Mouse (Mus musculus) left cerebral cortex, postnatal 14 days (tissue): ENCODE data around the gene Skint9. TPM values are rescaled to one million over a fixed set of nuclear protein-coding genes. Genes with fewer than 3 reads are reported as not detected.
"Not testable (repeated sequence)": the region's sequence is repeated elsewhere in the genome, so short reads cannot be mapped to it uniquely, and the experiment has no call there.

ENCODE experiments used
- DNase-seq, 2 experiments: peaks; one replicate each; pipeline ENCODE4 v3.0.0; 2021 to 2022; ENCODE audit warnings: low spot score in 2 of 2, mixed read lengths in 1 of 2
- intact Hi-C: fragments of 180-260 bp; cut with DNase I; formaldehyde crosslinking; loops from one replicate; pipeline ENCODE4 v1.15.1; 2025
- long read RNA-seq, 2 experiments: library from polyadenylated mRNA; stranded (forward); transcript quantifications; one replicate each; pipeline ENCODE4 v2.0.0; 2021
- total RNA-seq, 2 experiments: library from RNA; stranded (reverse); gene quantifications; 2 replicates each; pipeline ENCODE4 v1.2.3; 2021

Gene Skint9
- total RNA-seq = not detected
- long read RNA-seq, experiment 1 = 0 reads
- long read RNA-seq, experiment 2 = 0 reads

DNA sequence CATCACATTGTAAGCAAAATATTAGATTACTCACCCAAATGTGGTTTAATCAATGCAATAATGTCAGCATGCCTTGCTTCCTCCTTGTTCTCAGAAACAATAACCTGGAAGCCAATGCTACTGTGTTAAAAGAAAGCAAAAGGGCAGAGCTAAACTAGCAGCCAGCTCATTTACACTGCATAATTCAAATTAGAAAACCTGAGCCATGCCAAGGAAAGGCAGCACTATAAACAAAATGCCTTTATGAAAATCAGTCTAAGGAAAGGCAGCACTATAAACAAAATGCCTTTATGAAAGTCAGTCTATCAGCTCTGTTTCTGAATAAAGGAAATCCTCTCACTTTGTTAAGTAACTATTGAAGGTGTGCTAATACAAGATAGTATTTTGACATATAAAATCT lies at the start of gene Skint9:
Gene Skint9, minus strand, starts transcription at position 101 of the 400 bp plus-strand sequence.
- DNase-seq = no peak
- intact Hi-C loops = no loop called here

- intact Hi-C loops = no loop called here
These were observed 1.1 kb downstream of the Skint9 start for GRCm38 (mm10) chr4:112432685-112433084.

DNA sequence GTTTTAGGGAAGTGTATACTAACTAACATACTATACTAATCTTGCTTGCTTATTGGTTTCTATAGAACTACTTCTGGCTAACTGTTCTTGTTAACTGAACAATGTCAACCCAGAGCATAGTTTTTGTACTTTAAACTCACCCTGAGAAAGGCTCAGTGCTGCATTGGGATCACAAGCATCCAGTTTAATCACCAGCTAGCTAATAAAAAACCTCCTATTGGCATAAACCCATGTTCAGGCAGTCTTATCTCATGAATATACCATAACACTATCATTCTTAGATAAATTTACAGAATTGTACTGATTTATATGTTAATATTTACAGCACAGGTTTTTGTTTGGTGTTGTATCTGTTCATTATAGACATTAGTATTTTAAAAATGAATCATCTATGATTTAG lies 1.6 kb downstream of the Skint9 start:
- intact Hi-C loops = no loop called here
- no peak for DNase-seq

More at GRCm38 (mm10) chr4:112432685-112433084, 1.1 kb downstream of the Skint9 start:
- DNase-seq = no peak

- DNase-seq, intact Hi-C loops: not testable (repeated sequence)
These were observed 84.7 kb downstream of the Skint9 start for GRCm38 (mm10) chr4:112349111-112349510.

Other genes with a start within 250 kb of the Skint9 start
- not detected for gene Skint3, start 201.7 kb downstream of the Skint9 start, total RNA-seq
- gene Skint2, start 123.2 kb upstream of the Skint9 start, total RNA-seq = not detected